Mouse (Mus musculus): ENCODE results near the gene Rangrf. TPM values are rescaled to one million over a fixed set of nuclear protein-coding genes. Genes with fewer than 3 reads are reported as not detected.
A peak's percentile ranks its signal among the peaks of the same experiment; 100 is the strongest.
"Not testable (repeated sequence)": the region's sequence is repeated elsewhere in the genome, so short reads cannot be mapped to it uniquely, and the experiment has no call there.

Rangrf gene
- total RNA-seq (2022) = 10 to 100 TPM; 15.9 to 23.4 (median 19.8) TPM

- no peak for DNase-seq (ENCODE audit: low spot score in 2 of 2)
Observed at GRCm38 (mm10) chr11:68975085-68975484, at the start of gene Rangrf. Rangrf (minus strand) TSS chr11:68975185.

DNA sequence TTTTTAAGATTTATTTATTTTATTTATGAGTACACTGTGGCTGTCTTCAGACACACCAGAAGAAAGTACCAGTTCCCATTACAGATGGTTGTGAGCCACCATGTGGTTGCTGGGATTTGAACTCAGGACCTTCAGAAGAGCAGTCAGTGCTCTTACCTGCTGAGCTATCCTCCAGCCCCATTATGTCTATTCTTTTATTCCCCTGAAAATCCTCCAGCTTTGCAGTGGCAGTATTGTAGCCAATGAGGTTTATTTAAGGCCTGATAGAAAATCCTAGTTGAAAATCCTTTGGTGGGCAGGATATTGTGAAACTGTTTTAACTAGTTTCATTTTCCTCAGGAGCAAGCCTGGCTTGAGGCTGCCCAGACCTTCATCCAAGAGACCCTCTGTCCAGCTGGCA, 45.7 kb upstream of the Rangrf start:
- DNase-seq (ENCODE audit: low spot score in 2 of 2) = no peak

DNA sequence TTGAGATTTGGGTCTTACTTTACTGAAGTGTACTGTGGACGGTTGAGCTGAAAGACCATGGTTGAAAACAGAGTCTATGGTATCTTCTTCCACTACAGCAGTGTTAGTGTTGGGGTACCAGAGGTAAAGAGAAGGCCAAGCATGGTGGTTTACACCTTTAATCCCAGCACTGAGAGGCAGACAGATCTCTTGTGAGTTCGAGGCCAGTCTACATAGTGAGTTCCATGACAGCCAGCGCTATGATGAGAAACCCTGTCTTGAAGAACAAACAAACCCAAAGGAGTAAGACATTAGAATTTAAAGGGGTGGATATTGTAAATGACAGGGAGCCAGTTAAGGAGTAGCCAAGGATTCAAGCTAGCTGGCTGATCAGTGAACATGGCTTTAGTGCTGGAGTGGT, 41.8 kb upstream of the Rangrf start:
- no peak for DNase-seq (ENCODE audit: low spot score in 2 of 2)

DNA sequence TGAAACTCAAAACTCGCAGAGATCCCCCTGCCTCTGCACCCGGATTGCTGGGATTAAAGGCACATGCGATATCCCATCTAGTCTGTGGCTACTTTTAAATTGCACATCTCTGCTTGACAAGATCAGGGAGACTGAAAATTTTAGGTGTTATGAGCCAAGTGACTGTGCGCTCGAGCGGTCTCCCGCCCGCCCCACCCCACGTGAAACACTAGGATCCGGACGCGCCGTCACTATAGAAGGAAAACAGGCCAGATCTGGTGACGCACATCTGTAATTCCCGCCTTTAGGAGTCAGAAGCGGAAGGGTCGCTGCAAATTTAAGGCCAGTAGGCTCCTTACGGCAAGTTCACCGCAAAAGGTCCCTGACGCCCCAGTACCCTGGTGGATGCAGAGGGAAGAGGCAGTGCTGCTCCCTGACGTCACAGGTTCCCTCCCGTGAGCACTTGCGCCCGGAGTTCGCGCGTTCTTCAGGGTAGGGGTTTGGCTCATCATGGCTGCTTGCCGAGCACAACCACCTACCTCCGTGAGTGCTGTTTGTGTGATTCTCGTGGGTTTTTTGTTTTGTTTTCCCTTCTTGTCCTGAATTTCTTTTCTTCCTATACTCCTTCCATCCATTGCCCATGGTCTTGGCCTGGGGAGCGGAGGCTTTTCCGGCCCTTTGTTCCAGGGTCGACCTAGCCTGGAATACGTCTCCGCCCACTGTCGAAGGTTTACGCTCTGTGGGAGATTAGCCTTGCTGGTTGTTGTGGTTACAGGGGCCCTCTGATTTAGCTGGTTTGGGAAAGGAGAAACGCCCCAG, 40.9 kb upstream of the Rangrf start, which contains the start of gene Ctc1:
TSS of gene Ctc1 (plus strand) at position 268 of the 798 bp plus-strand sequence.
- peak; percentile 79 to 84 for DNase-seq (ENCODE audit: low spot score in 2 of 2)

DNA sequence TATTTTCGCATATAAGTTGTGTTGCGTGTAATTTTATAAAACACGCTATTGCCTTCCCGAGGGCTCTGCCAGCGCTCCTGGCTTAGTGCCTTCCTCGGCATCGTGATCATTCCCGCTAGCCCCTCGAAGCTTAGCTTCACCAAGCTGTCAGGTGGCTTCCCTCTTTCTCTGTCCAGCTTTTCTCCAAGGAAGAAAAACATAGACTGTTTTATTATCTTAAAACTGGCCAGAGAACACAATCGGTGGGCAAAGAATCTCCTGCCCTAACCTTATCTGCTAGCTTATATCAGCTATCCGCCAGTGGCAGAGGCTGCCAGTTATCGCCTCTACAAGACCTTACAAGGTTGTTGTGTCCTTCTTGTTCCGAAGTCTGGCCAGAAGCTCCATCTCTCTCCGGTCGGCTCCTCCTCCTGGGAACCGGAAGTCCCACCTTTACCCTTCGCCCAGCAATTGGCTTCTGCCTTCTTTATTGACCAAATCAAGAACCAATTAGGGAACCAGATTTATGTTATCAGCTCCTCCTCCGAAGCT, 37.2 kb upstream of the Rangrf start:
- peak; percentile 67 to 84 for DNase-seq (ENCODE audit: low spot score in 2 of 2)

GRCm38 (mm10) chr11:69011445-69011844, 36.5 kb upstream of the Rangrf start:
- not testable (repeated sequence) for DNase-seq (ENCODE audit: low spot score in 2 of 2)

- no peak for DNase-seq (ENCODE audit: low spot score in 2 of 2)
Observed at GRCm38 (mm10) chr11:69010400-69011323, 35.7 kb upstream of the Rangrf start.

GRCm38 (mm10) chr11:69009508-69009907, 34.5 kb upstream of the Rangrf start:
- DNase-seq (ENCODE audit: low spot score in 2 of 2) = no peak

- DNase-seq (ENCODE audit: low spot score in 2 of 2) = peak; percentile 87 to 88
Observed at GRCm38 (mm10) chr11:69008182-69009121, 33.5 kb upstream of the Rangrf start, which contains the start of gene Pfas. Pfas (minus strand) TSS chr11:69008460.

DNA sequence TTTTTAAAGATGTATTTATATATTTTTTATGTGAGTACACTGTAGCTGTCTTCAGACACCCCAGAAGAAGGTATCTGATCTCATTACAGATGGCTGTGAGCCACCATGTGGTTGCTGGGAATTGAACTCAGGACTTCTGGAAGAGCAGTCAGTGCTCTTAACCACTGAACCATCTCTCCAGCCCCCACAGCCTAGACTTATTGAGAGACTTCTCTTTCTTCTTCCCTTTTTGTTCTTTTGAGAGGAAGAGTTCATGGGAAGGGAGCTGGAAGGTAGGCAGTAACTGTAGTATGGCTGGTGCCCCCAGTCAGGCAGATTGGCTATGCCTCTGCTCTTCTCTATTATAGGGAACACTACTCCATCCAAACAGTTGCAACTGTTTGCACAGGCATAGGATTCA, 31.6 kb upstream of the Rangrf start:
- not testable (repeated sequence) for DNase-seq (ENCODE audit: low spot score in 2 of 2)

- no peak for DNase-seq (ENCODE audit: low spot score in 2 of 2)
Observed at GRCm38 (mm10) chr11:69005193-69005592, 30.2 kb upstream of the Rangrf start.

DNA sequence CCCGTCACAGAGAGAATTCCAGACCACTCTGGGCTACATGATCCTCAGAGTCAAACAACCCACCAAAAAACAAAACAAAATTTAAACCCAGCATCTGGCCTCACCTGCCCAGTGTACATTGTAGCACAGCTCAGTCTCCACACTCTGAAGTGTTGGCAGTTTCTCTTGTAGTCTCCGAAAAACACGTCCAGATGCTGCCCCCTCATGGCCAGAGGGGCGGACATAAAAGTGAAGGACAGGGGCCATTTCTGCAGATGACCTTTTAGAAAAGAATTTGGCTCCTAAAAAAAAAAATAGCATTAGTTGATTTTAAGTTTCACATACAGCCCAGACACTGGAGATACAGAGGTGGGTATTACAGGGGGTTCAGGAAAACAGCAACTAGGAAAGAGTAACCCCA, 28.6 kb upstream of the Rangrf start:
- no peak for DNase-seq (ENCODE audit: low spot score in 2 of 2)

DNA sequence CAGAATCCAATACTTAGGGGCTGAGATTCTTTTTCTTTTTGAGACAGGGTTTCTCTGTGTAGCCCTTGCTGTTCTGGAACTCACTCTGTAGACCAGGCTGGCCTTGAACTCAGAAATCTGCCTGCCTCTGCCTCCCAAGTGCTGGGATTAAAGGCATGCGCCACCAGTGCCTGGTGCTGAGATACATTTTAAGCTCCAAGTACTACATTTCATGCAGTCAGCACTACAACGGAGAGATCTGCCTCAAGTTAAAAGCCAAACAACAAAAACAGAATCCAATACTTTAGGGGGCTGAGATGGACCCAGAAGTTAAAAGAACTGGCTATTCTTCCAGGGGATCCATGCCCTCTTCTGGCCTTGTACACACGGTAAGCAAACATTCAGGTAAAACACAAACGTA, 27.8 kb upstream of the Rangrf start:
- not testable (repeated sequence) for DNase-seq (ENCODE audit: low spot score in 2 of 2)

DNA sequence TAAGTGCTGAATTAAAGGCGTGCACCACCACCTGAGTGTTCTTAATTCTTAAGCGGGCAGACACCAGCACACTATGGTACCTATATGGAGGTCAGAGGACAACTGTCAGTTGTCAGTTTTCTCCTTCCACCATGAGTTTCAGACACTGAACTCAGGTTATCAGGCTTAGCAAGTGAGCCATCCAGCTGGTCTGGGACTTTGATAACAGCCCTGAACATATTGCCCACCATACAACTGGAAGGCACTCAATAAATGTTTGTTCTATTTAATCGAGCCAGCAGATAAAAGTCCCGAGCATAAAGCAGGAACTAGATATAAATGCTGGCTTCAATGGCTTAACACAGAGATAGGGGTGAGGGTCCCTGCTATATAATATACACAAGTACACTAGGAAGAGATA, 22.1 kb upstream of the Rangrf start:
- no peak for DNase-seq (ENCODE audit: low spot score in 2 of 2)

GRCm38 (mm10) chr11:68994377-68994776, 19.4 kb upstream of the Rangrf start:
- no peak for DNase-seq (ENCODE audit: low spot score in 2 of 2)

DNA sequence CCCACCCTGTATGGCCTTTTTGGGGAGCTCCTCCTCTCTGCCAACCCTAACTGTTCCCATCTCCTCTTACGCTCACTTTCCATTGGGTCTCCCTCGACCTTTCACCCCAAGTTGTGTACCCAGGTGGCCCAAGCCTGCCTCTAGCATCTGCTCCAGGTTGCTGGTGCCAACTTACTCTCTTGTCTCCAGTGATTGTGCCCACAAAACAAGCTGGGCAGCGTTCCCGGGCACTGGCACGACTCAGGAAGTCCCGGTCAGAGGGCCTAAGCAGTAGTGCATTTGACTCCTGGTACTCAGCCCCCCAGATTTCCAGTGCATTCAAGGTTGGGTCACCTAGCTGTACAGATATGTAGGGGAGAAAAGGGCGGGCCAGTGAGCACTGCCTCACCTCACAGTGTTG, 18.1 kb upstream of the Rangrf start:
- no peak for DNase-seq (ENCODE audit: low spot score in 2 of 2)

DNA sequence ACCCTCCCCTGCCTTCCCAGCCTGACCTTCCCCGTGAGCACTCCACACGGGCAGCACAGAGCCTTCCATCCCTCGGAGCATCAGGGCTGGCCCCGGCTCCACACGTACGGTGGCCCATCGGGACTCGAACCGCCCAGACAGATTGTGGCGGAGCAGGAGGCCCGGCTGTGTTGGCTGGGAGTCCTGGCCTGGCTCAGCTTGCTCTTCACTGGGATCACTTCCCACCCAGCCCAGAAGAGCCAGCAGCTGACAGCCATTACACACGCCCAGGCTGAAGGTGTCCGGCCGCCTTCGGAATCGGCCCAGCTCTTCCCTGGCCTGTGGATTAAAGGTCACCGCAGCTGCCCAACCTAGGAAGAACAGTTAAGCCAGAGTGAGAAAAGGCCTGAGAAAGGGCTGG, 13.4 kb upstream of the Rangrf start:
- no peak for DNase-seq (ENCODE audit: low spot score in 2 of 2)

DNA sequence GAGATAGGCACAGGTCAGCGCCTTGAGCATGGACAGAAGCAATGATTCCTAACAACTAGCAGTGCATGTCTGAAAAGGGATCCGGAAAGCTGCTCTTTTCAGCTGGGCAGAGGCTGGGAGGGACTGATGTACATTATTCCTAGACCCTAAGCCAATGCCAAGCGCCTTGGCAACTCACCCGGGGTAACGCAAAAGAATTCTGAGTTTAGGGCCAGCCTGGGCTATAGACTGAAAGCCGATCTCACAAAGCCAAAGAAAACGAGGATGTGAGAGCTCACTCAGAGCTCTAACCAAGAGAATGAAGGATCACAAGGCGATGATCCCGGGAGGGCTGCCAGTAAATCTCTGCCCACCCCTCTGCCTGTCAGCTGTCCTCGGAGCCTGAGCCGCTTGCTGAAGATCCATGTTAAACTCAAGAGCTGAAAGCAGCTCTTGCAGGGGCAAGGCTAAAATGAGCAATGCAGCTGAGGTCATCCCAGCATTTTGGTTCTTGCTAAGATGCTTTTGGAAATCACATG, 12.4 kb upstream of the Rangrf start:
- DNase-seq (ENCODE audit: low spot score in 2 of 2) = no peak

DNA sequence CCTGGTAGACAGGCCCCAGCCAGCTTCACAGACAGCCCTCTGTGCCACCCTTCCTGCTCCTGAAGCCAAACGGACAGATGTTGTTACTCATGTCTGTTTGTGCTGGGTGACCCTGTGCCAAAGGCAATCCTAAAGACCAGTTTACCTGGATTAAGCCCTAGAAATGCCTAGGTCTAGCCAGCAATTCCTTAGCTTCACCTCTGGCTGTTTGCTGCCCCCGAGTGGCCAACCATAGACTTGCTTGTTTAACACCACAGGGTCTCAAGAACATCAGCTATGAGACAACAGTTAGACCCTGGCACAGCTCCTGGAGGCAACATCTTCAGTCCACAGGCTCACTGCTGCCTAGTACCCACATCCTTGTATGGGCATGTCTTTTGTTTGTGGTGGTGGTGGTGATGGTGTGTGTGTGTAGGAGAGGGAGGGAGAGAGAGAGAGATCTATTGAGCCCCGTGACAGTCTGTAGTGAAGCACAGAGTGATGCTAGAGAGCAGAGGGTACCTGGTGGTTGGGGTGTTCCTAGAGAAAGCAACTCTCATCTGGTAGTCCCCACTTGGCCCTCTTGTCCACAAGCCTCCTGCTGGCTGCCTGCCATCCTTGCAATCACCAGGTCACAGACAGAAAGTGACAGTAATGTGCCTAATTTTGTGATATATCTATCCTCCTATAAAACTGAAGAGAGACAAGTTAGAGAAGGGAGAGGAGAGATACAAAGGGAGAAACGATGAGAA, 7.8 kb upstream of the Rangrf start:
- DNase-seq (ENCODE audit: low spot score in 2 of 2) = peak in 1 of 2 experiments; percentile 60

- DNase-seq (ENCODE audit: low spot score in 2 of 2) = no peak
Observed at GRCm38 (mm10) chr11:68980919-68981318, 5.9 kb upstream of the Rangrf start.

Measured in left cerebral cortex, adult 8-10 months (tissue).